Mouse (Mus musculus): Measurements from ENCODE around the gene Pnmt.

DNA sequence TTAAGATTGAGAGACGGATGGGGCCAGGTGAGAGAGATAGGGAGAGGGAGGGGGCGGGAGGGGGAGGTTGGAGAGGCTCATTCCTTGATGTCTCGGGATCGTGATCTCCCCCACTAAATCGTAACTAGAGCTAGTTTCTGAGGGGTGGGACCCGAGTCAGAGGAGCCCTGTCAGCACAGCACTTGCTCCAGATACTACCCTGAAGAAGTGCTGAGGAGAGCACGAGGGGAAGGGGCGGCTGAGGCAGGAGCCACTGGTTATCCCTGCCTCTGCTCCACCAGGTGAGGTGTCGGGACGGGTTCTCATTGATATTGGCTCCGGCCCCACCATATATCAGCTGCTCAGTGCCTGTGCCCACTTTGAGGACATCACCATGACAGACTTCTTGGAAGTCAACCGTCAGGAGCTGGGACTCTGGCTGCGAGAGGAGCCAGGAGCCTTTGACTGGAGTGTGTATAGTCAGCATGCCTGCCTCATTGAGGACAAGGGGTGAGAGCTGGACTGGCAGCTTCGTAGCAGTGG, 867 bp downstream of the Pnmt start:
- TF ChIP-seq ZMIZ1 (IDR thresholded peaks at IDR 0.05; ENCODE audit: low read depth, low read length) (no peak), CTCF (conservative IDR thresholded peaks at IDR 0.05 in 1 of 2, IDR thresholded peaks at IDR 0.05 in 1 of 2; ENCODE audit: low read depth in 2 of 2, low read length in 2 of 2) (no peak), ZKSCAN1 (IDR thresholded peaks at IDR 0.05; ENCODE audit: borderline replicate concordance, low read depth, low read length) (no peak), POLR2A (IDR thresholded peaks at IDR 0.05; ENCODE audit: low read depth, low read length) (no peak), HCFC1 (IDR thresholded peaks at IDR 0.05; ENCODE audit: low read depth, low read length) (no peak), TCF12 (IDR thresholded peaks at IDR 0.05; ENCODE audit: low read depth, low read length) (no peak)

Data from CH12.LX (cell line).